Mouse (Mus musculus) spleen, adult 2 months (tissue): ENCODE data around the gene Rhoj. TPM values are rescaled to one million over a fixed set of nuclear protein-coding genes. Genes with fewer than 3 reads are reported as not detected.

Source experiments
- DNase-seq, 2 experiments: peaks; one replicate each; pipeline versions ENCODE4 v3.0.0 to v3.0.0-alpha.2; 2012 to 2021; ENCODE audit warnings: low spot score in 2 of 2, low read depth in 1 of 2
- H3K27ac ChIP-seq: fragments of 200-500 bp; 2 replicates; pipeline ENCODE4 v1.5.1; 2012; ENCODE audit warnings: low read length, inconsistent platforms; ENCODE audit not compliant: insufficient read depth
- H3K27me3 ChIP-seq: fragments of 200-500 bp; 2 replicates; pipeline ENCODE4 v1.6.1; 2012; ENCODE audit warnings: mild to moderate bottlenecking, moderate library complexity, low read length, inconsistent platforms; ENCODE audit not compliant: control insufficient read depth, insufficient read depth
- H3K36me3 ChIP-seq: fragments of 200-500 bp; 2 replicates; pipeline ENCODE4 v1.6.1; 2012; ENCODE audit warnings: mild to moderate bottlenecking, low read length, inconsistent platforms; ENCODE audit not compliant: control insufficient read depth, insufficient read depth
- H3K4me1 ChIP-seq: fragments of 200-500 bp; 2 replicates; pipeline ENCODE4 v1.6.1; 2011; ENCODE audit warnings: inconsistent platforms; ENCODE audit not compliant: control insufficient read depth, insufficient read depth, insufficient read length
- H3K4me3 ChIP-seq: fragments of 200-500 bp; 2 replicates; pipeline ENCODE4 v1.5.1; 2011; ENCODE audit warnings: mild to moderate bottlenecking, inconsistent platforms; ENCODE audit not compliant: insufficient read depth, insufficient read length; ENCODE audit errors: extremely low read depth
- CTCF ChIP-seq: fragments of 200-500 bp; IDR thresholded peaks from 2 replicates; pipeline ENCODE4 v1.5.1; 2011; ENCODE audit warnings: mild to moderate bottlenecking, inconsistent platforms; ENCODE audit not compliant: insufficient read depth, insufficient read length, insufficient replicate concordance; ENCODE audit errors: extremely low read depth
- POLR2A ChIP-seq: fragments of 200-500 bp; IDR thresholded peaks from 2 replicates; pipeline ENCODE4 v1.6.1; 2011; ENCODE audit warnings: low read depth, low read length, inconsistent platforms
- WGBS: fragments of 180-500 bp; shearing (Covaris S2); methylation state at CpG from one replicate; pipeline ENCODE4 v1.1.7; 2018; 5-methylcytosine and 5-hydroxymethylcytosine counted together
- polyA plus RNA-seq: library from polyadenylated mRNA; depleted of rRNA; stranded (reverse); fragments of >200 nt; gene quantifications from 2 replicates; pipeline ENCODE4 v1.2.3, GENCODE M21; 2012

The Rhoj gene
- polyA plus RNA-seq, 1 experiment: 8.7 TPM

DNA sequence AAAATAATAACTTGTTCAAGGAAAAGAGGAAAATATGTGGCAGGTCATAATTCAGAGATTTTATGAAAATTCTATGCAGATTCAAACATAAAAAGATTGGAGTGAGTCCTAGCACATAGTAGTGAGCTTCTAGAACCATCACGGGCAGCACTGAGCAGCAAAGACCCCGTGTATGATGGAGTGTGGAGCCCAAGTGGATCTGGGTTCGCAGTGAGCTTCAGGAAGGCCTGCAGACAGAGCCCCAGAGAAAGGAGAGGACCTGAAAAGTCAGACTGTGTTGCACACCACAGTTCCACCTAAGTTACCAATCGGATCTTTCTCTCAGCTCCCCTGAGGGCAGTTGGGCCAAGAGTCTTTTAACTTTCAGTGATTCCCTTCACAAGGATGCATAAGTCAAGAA, 49.7 kb downstream of the Rhoj start:
- Histone ChIP-seq H3K36me3 (no peaks in the 10 kb centered on the region), H3K4me3 (no peak overlapping the region), H3K4me1 (no peaks in the 10 kb centered on the region), H3K27ac (no peak overlapping the region), H3K27me3 (no peaks in the 10 kb centered on the region)
- TF ChIP-seq CTCF (no peak), POLR2A (no peak)
- 79% methylated on average over 4 of the region's 4 CpGs for WGBS
- DNase-seq: no peak

DNA sequence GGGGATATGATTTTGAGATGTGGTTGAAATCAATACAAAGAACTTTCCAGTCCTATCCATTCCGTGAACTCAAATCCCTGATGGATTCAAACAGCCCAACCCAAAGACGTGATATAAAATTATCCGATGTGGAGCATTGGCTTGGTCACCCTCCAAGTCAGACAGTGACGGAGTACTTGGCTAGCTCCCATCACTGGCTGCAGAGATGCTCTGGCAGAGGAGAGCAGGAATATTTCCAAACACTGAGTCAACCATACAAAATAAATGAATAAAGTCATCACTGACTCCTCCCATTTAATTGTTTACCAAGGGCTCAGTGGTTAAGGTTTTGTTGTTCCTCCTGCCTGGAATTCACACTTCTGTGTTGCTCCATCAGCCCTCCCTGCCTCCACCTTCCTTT, 50.6 kb downstream of the Rhoj start:
- DNase-seq: no peak
- Histone ChIP-seq H3K27ac (no peak overlapping the region), H3K4me3 (no peak overlapping the region), H3K36me3 (no peaks in the 10 kb centered on the region), H3K4me1 (no peaks in the 10 kb centered on the region), H3K27me3 (no peaks in the 10 kb centered on the region)
- WGBS: 88% methylated on average over 4 of the region's 4 CpGs
- no peak for TF ChIP-seq CTCF
- no peak for TF ChIP-seq POLR2A

DNA sequence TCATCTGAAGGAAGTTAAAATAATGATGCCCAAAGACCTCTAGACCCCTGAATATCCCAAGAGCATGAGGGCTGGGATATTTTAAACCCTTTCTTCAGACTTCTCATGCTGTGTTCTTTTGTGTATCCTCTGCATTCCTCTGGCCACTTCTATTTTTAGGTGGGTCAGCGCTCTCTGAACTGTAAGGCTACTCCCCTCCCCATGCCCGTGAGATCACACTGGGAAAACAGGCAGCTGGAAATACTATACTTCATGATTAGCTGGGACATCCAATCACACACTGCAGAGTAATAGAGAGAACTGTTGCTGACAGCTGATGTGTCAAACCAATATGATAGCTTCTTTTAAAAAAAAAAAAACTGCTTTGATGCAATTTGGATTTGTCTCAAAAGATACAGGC, 51.4 kb downstream of the Rhoj start:
- Histone ChIP-seq H3K36me3 (no peaks in the 10 kb centered on the region), H3K27me3 (no peaks in the 10 kb centered on the region), H3K4me1 (no peaks in the 10 kb centered on the region), H3K27ac (no peak overlapping the region), H3K4me3 (no peak overlapping the region)
- WGBS: 78% methylated on average over 2 of the region's 2 CpGs
- TF ChIP-seq POLR2A: no peak
- no peak for TF ChIP-seq CTCF
- no peak for DNase-seq

DNA sequence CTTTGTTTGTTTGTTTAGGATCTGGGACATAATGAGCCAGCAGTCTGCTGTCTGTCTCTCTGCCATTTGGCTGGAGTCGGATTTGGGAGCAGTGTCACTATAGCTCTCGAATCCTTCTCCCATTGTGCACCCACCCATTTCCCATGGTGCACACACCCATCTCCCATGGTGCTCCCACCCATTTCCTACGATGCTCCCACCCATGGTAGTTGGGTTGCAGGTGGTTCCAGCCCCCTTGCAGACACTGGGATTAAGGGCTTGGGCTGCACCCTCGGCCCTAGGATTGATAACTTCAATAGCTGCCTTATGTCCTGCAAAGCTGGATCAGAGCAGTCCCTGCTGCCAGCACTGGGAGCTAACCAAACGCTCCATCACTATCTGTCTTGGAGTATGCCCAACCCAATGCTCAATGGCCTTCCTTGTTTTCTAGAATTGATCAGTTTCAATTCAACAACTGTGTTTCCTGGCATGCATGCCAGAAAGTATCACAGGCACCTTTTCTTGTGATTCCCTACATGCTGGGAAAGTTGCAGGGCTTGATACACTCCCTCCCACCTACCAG, 51.9 kb downstream of the Rhoj start:
- no peak overlapping the region for H3K27ac ChIP-seq
- TF ChIP-seq CTCF (no peak), POLR2A (no peak)
- no peak overlapping the region for H3K4me3 ChIP-seq
- no peaks in the 10 kb centered on the region for H3K4me1 ChIP-seq
- 81% methylated on average over 5 of the region's 5 CpGs for WGBS
- H3K36me3 ChIP-seq: no peaks in the 10 kb centered on the region
- no peak for DNase-seq
- no peaks in the 10 kb centered on the region for H3K27me3 ChIP-seq

GRCm38 (mm10) chr12:75362456-75362855, 54.3 kb downstream of the Rhoj start:
- no peak overlapping the region for H3K27ac ChIP-seq
- H3K36me3 ChIP-seq: no peaks in the 10 kb centered on the region
- no peak overlapping the region for H3K4me3 ChIP-seq
- DNase-seq: no peak
- 96% methylated on average over 16 of the region's 16 CpGs for WGBS
- TF ChIP-seq CTCF: no peak
- no peaks in the 10 kb centered on the region for H3K4me1 ChIP-seq
- no peaks in the 10 kb centered on the region for H3K27me3 ChIP-seq

DNA sequence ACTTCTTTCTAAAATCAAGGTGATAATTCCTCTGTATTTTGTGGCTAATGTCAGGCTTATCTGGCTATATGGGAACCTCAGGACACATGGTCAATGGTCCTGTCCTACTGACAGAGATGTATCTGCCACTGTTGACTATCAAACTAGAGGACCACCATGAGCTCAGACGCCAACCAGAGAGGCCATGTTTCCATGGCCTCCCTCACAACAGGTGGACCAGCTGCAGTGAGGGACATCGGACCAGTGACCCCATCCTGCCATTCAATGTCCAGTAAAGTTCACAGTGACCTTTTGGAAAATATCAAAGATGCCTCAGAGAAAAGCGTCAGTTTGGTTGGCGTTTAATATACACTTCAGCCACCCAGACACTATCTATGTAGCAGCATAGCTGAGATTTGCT, 56.3 kb downstream of the Rhoj start:
- TF ChIP-seq POLR2A (no peak), CTCF (no peak)
- 90% methylated on average over 4 of the region's 4 CpGs for WGBS
- Histone ChIP-seq H3K27ac (no peak overlapping the region), H3K27me3 (no peaks in the 10 kb centered on the region), H3K4me3 (no peak overlapping the region), H3K36me3 (no peaks in the 10 kb centered on the region), H3K4me1 (0 out of 2 replicates have a peak, but pooled peaks cover 3% of the 10 kb centered on the region)
- DNase-seq: no peak

DNA sequence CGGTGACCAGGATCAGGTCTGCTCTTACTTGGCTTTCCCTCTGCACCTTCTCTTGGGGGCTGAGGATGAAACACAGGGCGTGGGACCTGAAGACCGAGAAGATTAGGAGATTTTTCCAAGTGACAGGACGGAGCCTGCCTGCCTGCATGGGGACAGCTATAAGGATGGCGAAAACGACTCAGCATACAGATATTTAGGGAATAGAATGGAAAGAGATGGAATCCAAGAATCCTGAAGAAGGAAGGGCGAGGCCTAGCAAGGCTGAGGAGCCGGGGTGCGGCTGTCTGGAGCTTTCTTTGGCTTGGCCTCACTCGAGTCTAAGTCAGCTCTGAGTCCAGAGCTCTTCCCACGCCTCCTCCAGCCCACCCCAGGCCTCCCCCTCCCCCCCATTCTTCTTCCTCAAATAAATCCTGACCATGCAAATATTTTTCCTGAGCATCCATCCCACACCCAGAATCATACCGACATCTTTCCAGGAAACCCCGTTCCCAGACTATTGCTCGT, 57.6 kb downstream of the Rhoj start:
- 85% methylated on average over 14 of the region's 14 CpGs for WGBS
- H3K27ac ChIP-seq: no peak overlapping the region
- no peaks in the 10 kb centered on the region for H3K36me3 ChIP-seq
- H3K27me3 ChIP-seq: no peaks in the 10 kb centered on the region
- DNase-seq: no peak
- H3K4me3 ChIP-seq: no peak overlapping the region
- TF ChIP-seq CTCF: no peak
- TF ChIP-seq POLR2A: no peak
- 0 out of 2 replicates have a peak, but pooled peaks cover 3% of the 10 kb centered on the region for H3K4me1 ChIP-seq
